Mouse (Mus musculus) kidney, postnatal 0 days (tissue): Measurements from ENCODE around the gene Limch1. TPM values are rescaled to one million over a fixed set of nuclear protein-coding genes. Genes with fewer than 3 reads are reported as not detected.
A peak's percentile ranks its signal among the peaks of the same experiment; 100 is the strongest.

Source experiments
- ATAC-seq: fragments of 200-750 bp; cut with Nextera tagmentation; replicated peaks from 2 replicates; pipeline ENCODE4 v1.8.0; 2017; ENCODE audit warnings: low read depth, moderate number of reproducible peaks, moderate TSS enrichment, moderate library complexity; ENCODE audit not compliant: low FRiP score
- DNase-seq: peaks from one replicate; pipeline ENCODE4 v3.0.0-alpha.2; 2016; ENCODE audit warnings: low spot score
- H3K27ac ChIP-seq: fragments of 300-500 bp; sonication (generic); 2 replicates; pipeline ENCODE4 v1.5.1; 2014; ENCODE audit warnings: mild to moderate bottlenecking
- H3K27me3 ChIP-seq: fragments of 300-500 bp; sonication (generic); 2 replicates; pipeline ENCODE4 v1.6.1; 2014; ENCODE audit warnings: low read length, mixed read lengths; ENCODE audit not compliant: insufficient read depth
- H3K36me3 ChIP-seq: fragments of 300-500 bp; sonication (generic); 2 replicates; pipeline ENCODE4 v1.6.1; 2014; ENCODE audit warnings: low read length, mixed read lengths; ENCODE audit not compliant: insufficient read depth
- H3K4me1 ChIP-seq: fragments of 300-500 bp; sonication (generic); replicated peaks from 2 replicates; pipeline ENCODE4 v1.6.1; 2014; ENCODE audit warnings: antibody characterized with exemption, low read length, mixed read lengths; ENCODE audit not compliant: insufficient read depth
- H3K4me2 ChIP-seq: fragments of 300-500 bp; sonication (generic); 2 replicates; pipeline ENCODE4 v1.6.1; 2014; ENCODE audit warnings: mild to moderate bottlenecking, low read length, moderate library complexity, mixed read lengths
- H3K4me3 ChIP-seq: fragments of 300-500 bp; sonication (generic); replicated peaks from 2 replicates; pipeline ENCODE4 v1.5.1; 2014; ENCODE audit warnings: low read depth, low read length
- H3K9ac ChIP-seq: fragments of 300-500 bp; sonication (generic); 2 replicates; pipeline ENCODE4 v1.6.1; 2014; ENCODE audit warnings: low read depth, low read length
- H3K9me3 ChIP-seq: fragments of 300-500 bp; sonication (generic); replicated peaks from 2 replicates; pipeline ENCODE4 v1.6.1; 2016; ENCODE audit warnings: low read length, inconsistent platforms, mixed read lengths
- CTCF ChIP-seq: IDR thresholded peaks from 2 replicates; pipeline ENCODE4 v1.5.1; 2016; ENCODE audit warnings: antibody characterized with exemption, low read depth, mild to moderate bottlenecking, moderate library complexity
- WGBS: fragments of 180-500 bp; shearing (Covaris S2); extraction: QIAGEN DNeasy Blood & Tissue Kit; methylation state at CpG from one replicate; pipeline ENCODE4 v1.1.7; 2014; 5-methylcytosine and 5-hydroxymethylcytosine counted together
- polyA plus RNA-seq: library from polyadenylated mRNA; unstranded; fragments of >200 nt; fragmentation: Nextera tagmentation; extraction: Ambion mirVana; gene quantifications from 2 replicates; pipeline ENCODE4 v1.2.1, GENCODE M21; 2015

The Limch1 gene
- polyA plus RNA-seq, 1 experiment from 2014 or later: 34.1 TPM

DNA sequence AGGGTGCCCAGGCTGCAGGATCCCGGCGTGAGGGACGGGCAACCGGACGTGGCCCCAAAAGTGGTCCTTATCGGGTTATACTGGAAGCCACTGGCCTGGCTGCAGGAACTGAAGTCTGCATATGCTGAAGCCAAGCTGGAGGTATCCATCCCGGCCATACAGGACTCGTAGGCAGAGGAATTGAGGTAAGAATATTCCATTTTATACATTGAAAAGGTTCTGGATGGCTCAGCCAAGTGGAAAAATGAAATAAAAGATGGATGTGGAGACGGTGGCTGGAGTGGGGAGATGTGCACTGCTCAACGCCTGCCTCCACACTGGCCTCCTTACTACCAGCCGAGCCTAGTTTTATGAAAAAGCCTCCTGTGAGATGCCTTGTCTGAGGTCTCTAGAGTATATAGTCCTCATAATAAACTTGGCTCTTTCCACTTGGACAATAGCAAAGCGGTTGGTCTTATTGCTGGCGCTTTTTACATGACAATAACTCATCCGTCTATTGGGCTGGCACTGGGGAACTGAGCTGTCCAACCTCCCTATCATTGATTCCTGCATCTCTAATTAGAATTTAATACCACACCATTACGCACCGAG, 353.2 kb downstream of the Limch1 start, which contains the start of gene Phox2b:
Gene Phox2b (minus strand): TSS at position 569 of the 591 bp plus-strand sequence.
- Histone ChIP-seq H3K9ac (no peak within 1 kb of the TSS), H3K27ac (no peak within 1 kb of the TSS), H3K9me3 (no peaks in the 10 kb centered on the region), H3K27me3 (peaks cover 93% of the 10 kb centered on the region), H3K36me3 (no peaks in the 10 kb centered on the region), H3K4me2 (no peak within 1 kb of the TSS), H3K4me1 (no peaks in the 10 kb centered on the region), H3K4me3 (no peak within 1 kb of the TSS)
- 2% methylated on average over 16 of the region's 16 CpGs for WGBS
- ATAC-seq (no peak), DNase-seq (peak; percentile 18)
- TF ChIP-seq CTCF: no peak

- DNase-seq: peak; percentile 35
These were observed 354.0 kb downstream of the Limch1 start for GRCm38 (mm10) chr5:67099393-67100271.

GRCm38 (mm10) chr5:67100564-67101394, 355.2 kb downstream of the Limch1 start:
- H3K9me3 ChIP-seq: no peaks in the 10 kb centered on the region
- TF ChIP-seq CTCF: no peak
- no peaks in the 10 kb centered on the region for H3K4me1 ChIP-seq
- no peaks in the 10 kb centered on the region for H3K36me3 ChIP-seq
- no peak overlapping the region for H3K9ac ChIP-seq
- DNase-seq: peak; percentile 11
- H3K27ac ChIP-seq: no peak overlapping the region
- no peak overlapping the region for H3K4me3 ChIP-seq
- WGBS: 2% methylated on average over 34 of the region's 34 CpGs
- ATAC-seq: no peak
- peaks cover 84% of the 10 kb centered on the region for H3K27me3 ChIP-seq
- no peak overlapping the region for H3K4me2 ChIP-seq

More at GRCm38 (mm10) chr5:67099393-67100271, 354.0 kb downstream of the Limch1 start:
- WGBS: 3% methylated on average over 32 of the region's 32 CpGs
- Histone ChIP-seq H3K9me3 (no peaks in the 10 kb centered on the region), H3K4me3 (no peak overlapping the region), H3K27me3 (peaks cover 93% of the 10 kb centered on the region), H3K4me1 (no peaks in the 10 kb centered on the region), H3K9ac (no peak overlapping the region), H3K4me2 (no peak overlapping the region), H3K27ac (no peak overlapping the region), H3K36me3 (no peaks in the 10 kb centered on the region)
- TF ChIP-seq CTCF: no peak
- ATAC-seq: no peak

DNA sequence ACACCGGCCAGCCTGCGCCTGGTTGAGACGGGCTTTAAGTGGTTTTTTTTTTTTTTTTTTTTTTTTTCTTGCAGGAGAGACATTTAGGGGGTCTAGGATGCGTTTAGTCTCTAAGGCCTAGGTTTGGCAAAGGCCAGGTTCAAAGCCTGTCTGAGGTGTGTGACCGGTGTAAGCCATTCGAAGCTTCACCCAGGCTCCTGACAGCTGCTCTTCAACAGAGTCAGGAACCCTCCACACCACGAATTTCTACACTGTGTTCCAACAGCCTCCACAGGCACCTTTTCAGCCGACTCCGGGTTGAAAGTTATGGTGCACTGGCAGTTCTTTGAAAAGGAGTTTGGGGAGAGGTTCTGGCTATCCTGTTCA, 355.8 kb downstream of the Limch1 start:
- no peak for ATAC-seq
- Histone ChIP-seq H3K4me1 (no peaks in the 10 kb centered on the region), H3K27ac (no peak overlapping the region), H3K9me3 (no peaks in the 10 kb centered on the region), H3K27me3 (peaks cover 78% of the 10 kb centered on the region), H3K36me3 (no peaks in the 10 kb centered on the region), H3K9ac (no peak overlapping the region), H3K4me2 (no peak overlapping the region), H3K4me3 (no peak overlapping the region)
- DNase-seq: no peak
- no peak for TF ChIP-seq CTCF
- 3% methylated on average over 9 of the region's 9 CpGs for whole genome bisulfite sequencing

DNA sequence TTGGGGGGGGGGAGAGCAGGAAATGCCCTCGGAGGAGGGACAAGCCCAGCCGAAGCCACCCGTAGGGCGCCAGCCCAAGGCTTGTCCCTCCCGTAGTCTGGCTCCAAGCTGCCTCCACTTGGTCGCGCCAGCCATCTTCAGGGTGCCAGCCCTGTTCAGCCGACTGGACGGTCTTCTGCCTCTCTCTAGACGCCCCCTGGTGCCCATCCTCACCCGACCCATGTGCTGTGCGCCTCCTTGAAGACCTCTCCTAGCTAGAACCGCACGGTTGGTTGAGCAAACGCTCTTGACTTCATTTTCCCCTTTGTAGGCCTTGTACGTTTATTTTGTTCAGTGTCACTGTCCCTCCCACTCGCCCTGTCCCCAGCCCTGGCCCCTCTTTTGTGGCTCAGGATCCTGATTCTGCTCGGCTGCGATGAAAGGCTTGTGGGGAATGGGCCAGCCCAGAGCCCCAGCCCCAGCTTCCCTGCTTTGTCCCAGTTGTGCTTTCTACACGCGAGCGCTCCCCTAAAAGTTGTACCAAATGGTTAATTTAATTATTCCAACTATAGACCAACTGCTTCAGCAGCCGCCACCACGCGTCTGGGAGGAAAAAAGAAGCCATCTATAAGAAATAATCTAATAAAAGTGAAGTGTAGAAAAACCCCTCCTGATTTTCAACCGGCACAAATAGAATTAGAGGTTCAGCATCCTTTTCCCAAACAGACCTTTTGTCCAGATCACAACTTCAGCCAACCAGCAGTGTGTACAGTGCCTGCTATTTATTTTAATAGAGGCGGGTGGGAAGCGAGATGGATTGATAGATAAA, 356.4 kb downstream of the Limch1 start:
- DNase-seq (peak; percentile 36), ATAC-seq (peak; percentile 40; the same call in 1 of the 2 replicates)
- H3K9ac ChIP-seq: no peak overlapping the region
- no peak overlapping the region for H3K4me2 ChIP-seq
- H3K4me1 ChIP-seq: no peaks in the 10 kb centered on the region
- peaks cover 77% of the 10 kb centered on the region for H3K27me3 ChIP-seq
- no peak overlapping the region for H3K4me3 ChIP-seq
- no peaks in the 10 kb centered on the region for H3K9me3 ChIP-seq
- H3K27ac ChIP-seq: no peak overlapping the region
- H3K36me3 ChIP-seq: no peaks in the 10 kb centered on the region
- 5% methylated on average over 28 of the region's 28 CpGs for WGBS
- TF ChIP-seq CTCF: peak; percentile 48
